Mouse (Mus musculus): Measurements from ENCODE around the gene Ptk7.

DNA sequence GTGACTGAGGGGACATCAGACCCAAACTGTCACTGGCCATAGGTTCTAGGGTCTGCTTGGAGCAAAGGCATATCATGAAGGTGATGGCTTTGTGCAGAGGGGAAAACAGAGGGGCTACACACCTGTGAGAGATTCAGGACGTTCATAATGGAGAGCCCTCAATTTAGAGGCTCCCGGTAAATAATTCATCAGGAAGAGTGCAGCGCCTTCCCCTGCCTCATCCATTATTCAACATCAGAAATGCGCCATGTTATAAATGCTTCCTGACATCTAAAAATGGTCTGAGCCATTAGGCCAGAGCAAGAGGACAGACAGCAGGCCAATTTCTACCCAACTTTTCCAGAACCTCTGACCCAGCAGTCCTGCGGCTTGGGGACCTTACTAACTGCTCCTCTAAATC lies 24.2 kb downstream of the Ptk7 start:
- TF ChIP-seq CTCF (IDR thresholded peaks at IDR 0.05; ENCODE audit: borderline replicate concordance, control insufficient read depth, extremely low read depth, insufficient read depth, low read length, poor library complexity) (no peak), POLR2A (IDR thresholded peaks at IDR 0.05; ENCODE audit: control insufficient read depth, extremely low read depth, insufficient read depth, low read length, poor library complexity) (no peak)
